ENCODE assay signal across 14 mouse cellular contexts in genomic region chr14:86467886-86468463, GRCm38 (mm10).
A peak's percentile ranks its signal among the peaks of the same experiment; 100 is the strongest.
DNase-seq lines count a peak whose midpoint lies in the region; ATAC-seq and TF ChIP-seq lines count a peak whose summit lies in the region.
"Had no signal": no experiment of that assay in that cellular context is flagged by ENCODE, and none has a peak within 500 bp of the region (broad histone marks: within the 10 kb centered on the region; RNA-seq: fewer than 3 reads in every experiment).

No protein-coding gene starts in this region.

- no peak for TF ChIP-seq CTCF in C2C12 (IDR thresholded peaks at IDR 0.05; ENCODE audit: control insufficient read depth, insufficient read depth, insufficient read length)
- no peak for TF ChIP-seq CTCF in brain, embryonic 14.5 days (IDR thresholded peaks at IDR 0.05; ENCODE audit: borderline replicate concordance, extremely low read depth, insufficient read depth, insufficient read length)

- H3K79me2 ChIP-seq in C2C12 (ENCODE audit: control insufficient read depth, insufficient read depth), result no peaks in the 10 kb centered on the region

- H3K4me1 ChIP-seq in kidney, embryonic 15.5 days, result no peaks in the 10 kb centered on the region
- H3K4me1 ChIP-seq: liver, embryonic 13.5 days; midbrain, embryonic 12.5 days had no signal

- intact Hi-C loops in heart, postnatal 36 days (cut with DNase I), result loop anchor here (2.0 kb wide), 1 partner anchor 129 kb away; no protein-coding TSS in a partner anchor

- peak; percentile 54; the same call in 1 of the 2 replicates for ATAC-seq in kidney, embryonic 15.5 days (replicated peaks; ENCODE audit: low FRiP score)
- ATAC-seq: hindbrain, embryonic 16.5 days had no signal

- no peak overlapping the region for H3K4me2 ChIP-seq in kidney, embryonic 15.5 days
- H3K4me2 ChIP-seq: liver, embryonic 13.5 days; midbrain, embryonic 12.5 days had no signal

- no peak for TF ChIP-seq POLR2A in brain, embryonic 14.5 days (IDR thresholded peaks at IDR 0.05; ENCODE audit: borderline replicate concordance, extremely low read depth, insufficient read depth, insufficient read length, poor library complexity, severe bottlenecking)

- H3K9me3 ChIP-seq in kidney, embryonic 15.5 days (replicated peaks), result no peaks in the 10 kb centered on the region
- H3K9me3 ChIP-seq: forebrain, embryonic 10.5 days; liver, embryonic 13.5 days; midbrain, embryonic 12.5 days had no signal

- DNase-seq in heart, adult 9 months (ENCODE audit: low spot score in 2 of 2), result peak; percentile 13 to 19
- no peak for DNase-seq in heart, postnatal 36 days
- peak; percentile 33 for DNase-seq in brain, embryonic 14.5 days (ENCODE audit: low read depth)
- no peak for DNase-seq in ovary, adult 18-20 months (ENCODE audit: low spot score)
- DNase-seq in layer of hippocampus, adult 9-10 months (ENCODE audit: low spot score), result no peak
- DNase-seq: cerebellum, adult 2 months; layer of hippocampus, adult 9-11 months; liver, embryonic 13.5 days; lung, postnatal 36 days had no signal

- H3K79me3 ChIP-seq in C2C12 (ENCODE audit: low read depth), result no peaks in the 10 kb centered on the region

- H3K9ac ChIP-seq in kidney, embryonic 15.5 days, result no peak overlapping the region
- H3K9ac ChIP-seq: liver, embryonic 13.5 days; midbrain, embryonic 12.5 days had no signal

- 0 out of 2 replicates have a peak overlapping the region, but pooled peaks have one; percentile 37 for H3K27ac ChIP-seq in kidney, embryonic 15.5 days
- H3K27ac ChIP-seq: forebrain, embryonic 10.5 days; liver, embryonic 13.5 days; midbrain, embryonic 12.5 days had no signal

- no peaks in the 10 kb centered on the region for H3K36me3 ChIP-seq in C2C12 (ENCODE audit: control insufficient read depth, insufficient read depth)
- no peaks in the 10 kb centered on the region for H3K36me3 ChIP-seq in kidney, embryonic 15.5 days
- H3K36me3 ChIP-seq: forebrain, embryonic 10.5 days; liver, embryonic 13.5 days; midbrain, embryonic 12.5 days had no signal

- 34% methylated on average over 8 of the region's 8 CpGs for whole genome bisulfite sequencing in kidney, embryonic 15.5 days

- no peaks in the 10 kb centered on the region for H3K27me3 ChIP-seq in C2C12 (ENCODE audit: control insufficient read depth, insufficient read depth, insufficient read length)
- no peaks in the 10 kb centered on the region for H3K27me3 ChIP-seq in kidney, embryonic 15.5 days
- H3K27me3 ChIP-seq: liver, embryonic 13.5 days had no signal

- no peak overlapping the region for H3ac ChIP-seq in C2C12 (ENCODE audit: control insufficient read depth, insufficient read length, low read depth)

- H3K4me3 ChIP-seq in C2C12 (ENCODE audit: insufficient read depth, poor library complexity, severe bottlenecking), result no peak overlapping the region
- H3K4me3 ChIP-seq in kidney, embryonic 15.5 days (replicated peaks), result no peak overlapping the region
- H3K4me3 ChIP-seq: forebrain, embryonic 10.5 days; liver, embryonic 13.5 days; midbrain, embryonic 12.5 days had no signal

TF ChIP-seq in C2C12, 6 proteins besides CTCF, POLR2A, EP300 and RAD21:
- TF ChIP-seq MYOD1 (IDR thresholded peaks at IDR 0.05; ENCODE audit: control insufficient read depth, insufficient read length, low read depth) (peak; percentile 77), CEBPB (IDR thresholded peaks at IDR 0.05; ENCODE audit: low read depth) (no peak)

Comparison
In these comparisons a context has a peak if more than half of its experiments do, and no peak if none do; other contexts are left out.
1. DNase-seq: peak in heart, adult 9 months (2 of 2) and brain, embryonic 14.5 days (single experiment); none in heart, postnatal 36 days (0 of 2), ovary, adult 18-20 months (single experiment) and layer of hippocampus, adult 9-10 months (single experiment).